9 mouse cellular contexts compared by ENCODE assay signal in genomic region chr9:108136930-108137462, GRCm38 (mm10). TPM values are rescaled to one million over a fixed set of nuclear protein-coding genes. Genes with fewer than 3 reads are reported as not detected.
DNase-seq lines count a peak whose midpoint lies in the region; ATAC-seq and TF ChIP-seq lines count a peak whose summit lies in the region.
"Had no signal": no experiment of that assay in that cellular context is flagged by ENCODE, and none has a peak within 500 bp of the region (broad histone marks: within the 10 kb centered on the region; RNA-seq: fewer than 3 reads in every experiment).

No protein-coding gene starts in this region.

- DNase-seq in lung, adult 2 months = no peak
- no peak for DNase-seq in urinary bladder, postnatal 4 days (ENCODE audit: low spot score in 2 of 2)
- DNase-seq in kidney, adult 18-20 months = no peak
- no peak for DNase-seq in kidney, postnatal 14 days

- no peak for TF ChIP-seq POLR2A in lung, adult 2 months (IDR thresholded peaks at IDR 0.05; ENCODE audit: borderline replicate concordance, extremely low read depth, low read depth, low read length)
- TF ChIP-seq POLR2A in cortical plate, adult 2 months (IDR thresholded peaks at IDR 0.05; ENCODE audit: extremely low read depth, insufficient read depth, low read length) = no peak

- no peaks in the 10 kb centered on the region for H3K9me3 ChIP-seq in lung, embryonic 16.5 days (ENCODE audit: control insufficient read depth, low read length)
- no peaks in the 10 kb centered on the region for H3K9me3 ChIP-seq in intestine, embryonic 16.5 days (ENCODE audit: control insufficient read depth, low read length)
- no peaks in the 10 kb centered on the region for H3K9me3 ChIP-seq in stomach, embryonic 15.5 days

- no peak overlapping the region for H3K9ac ChIP-seq in lung, embryonic 16.5 days (ENCODE audit: low read length)
- H3K9ac ChIP-seq in intestine, embryonic 16.5 days (ENCODE audit: low read depth, low read length) = no peak overlapping the region
- no peak overlapping the region for H3K9ac ChIP-seq in stomach, embryonic 15.5 days

- no peaks in the 10 kb centered on the region for H3K27me3 ChIP-seq in lung, embryonic 16.5 days (ENCODE audit: control insufficient read depth, insufficient read depth, low read depth, low read length)
- H3K27me3 ChIP-seq in intestine, embryonic 16.5 days (replicated peaks; ENCODE audit: control insufficient read depth, insufficient read depth, low read length) = no peaks in the 10 kb centered on the region; the same call in 1 of the 2 replicates
- H3K27me3 ChIP-seq in stomach, embryonic 15.5 days (replicated peaks) = no peaks in the 10 kb centered on the region

- H3K36me3 ChIP-seq in lung, embryonic 16.5 days (ENCODE audit: control insufficient read depth, insufficient read depth, low read length) = no peaks in the 10 kb centered on the region
- H3K36me3 ChIP-seq in intestine, embryonic 16.5 days (ENCODE audit: control insufficient read depth, insufficient read depth, low read length) = no peaks in the 10 kb centered on the region
- no peaks in the 10 kb centered on the region for H3K36me3 ChIP-seq in stomach, embryonic 15.5 days

- TF ChIP-seq CTCF in lung, adult 2 months (IDR thresholded peaks at IDR 0.05; ENCODE audit: insufficient read depth, low read length) = no peak
- TF ChIP-seq CTCF in cortical plate, adult 2 months (IDR thresholded peaks at IDR 0.05; ENCODE audit: extremely low read depth, insufficient read depth, low read length) = no peak

- peaks cover 8% of the 10 kb centered on the region; the same call in 1 of the 2 replicates for H3K4me1 ChIP-seq in lung, embryonic 16.5 days (replicated peaks; ENCODE audit: control insufficient read depth, insufficient read depth, low read length)
- no peaks in the 10 kb centered on the region for H3K4me1 ChIP-seq in lung, adult 2 months (ENCODE audit: control insufficient read depth, insufficient read depth, low read length)
- peaks cover 6% of the 10 kb centered on the region; the same call in 1 of the 2 replicates for H3K4me1 ChIP-seq in cortical plate, adult 2 months (ENCODE audit: control insufficient read depth, insufficient read depth, low read length)
- no peaks in the 10 kb centered on the region for H3K4me1 ChIP-seq in intestine, embryonic 16.5 days (ENCODE audit: control insufficient read depth, insufficient read depth, low read length)
- H3K4me1 ChIP-seq in stomach, embryonic 15.5 days = peaks cover 7% of the 10 kb centered on the region; the same call in 1 of the 2 replicates

- 68% methylated on average over 6 of the region's 6 CpGs for WGBS in lung, embryonic 16.5 days
- WGBS in lung, adult 2 months = 60% methylated on average over 6 of the region's 6 CpGs
- 75% methylated on average over 6 of the region's 6 CpGs for WGBS in intestine, embryonic 16.5 days
- WGBS in stomach, embryonic 15.5 days = 72% methylated on average over 6 of the region's 6 CpGs

- H3K4me3 ChIP-seq in lung, embryonic 16.5 days (ENCODE audit: low read length) = no peak overlapping the region
- H3K4me3 ChIP-seq in lung, adult 2 months (replicated peaks; ENCODE audit: extremely low read depth, low read depth, low read length) = no peak overlapping the region
- H3K4me3 ChIP-seq in cortical plate, adult 2 months (ENCODE audit: insufficient read depth, low read length) = no peak overlapping the region
- no peak overlapping the region for H3K4me3 ChIP-seq in intestine, embryonic 16.5 days (ENCODE audit: low read length)
- H3K4me3 ChIP-seq in stomach, embryonic 15.5 days (replicated peaks) = no peak overlapping the region

- 0 out of 2 replicates have a peak, but pooled peaks have one; percentile 26 for ATAC-seq in lung, embryonic 16.5 days (ENCODE audit: low read depth)
- no peak; the same call in 1 of the 2 replicates for ATAC-seq in intestine, embryonic 16.5 days
- no peak for ATAC-seq in stomach, embryonic 15.5 days (ENCODE audit: insufficient read depth, low FRiP score, low read depth)

- H3K4me2 ChIP-seq in lung, embryonic 16.5 days (ENCODE audit: low read depth, low read length) = no peak overlapping the region
- no peak overlapping the region for H3K4me2 ChIP-seq in intestine, embryonic 16.5 days (ENCODE audit: low read depth, low read length)
- no peak overlapping the region for H3K4me2 ChIP-seq in stomach, embryonic 15.5 days
- H3K4me2 ChIP-seq: midbrain, embryonic 11.5 days had no signal

- H3K27ac ChIP-seq in lung, embryonic 16.5 days (ENCODE audit: low read length) = no peak overlapping the region
- H3K27ac ChIP-seq in cortical plate, adult 2 months (ENCODE audit: insufficient read depth, low read length) = peak overlapping the region; percentile 93
- H3K27ac ChIP-seq in intestine, embryonic 16.5 days (ENCODE audit: low read length) = 0 out of 2 replicates have a peak overlapping the region, but pooled peaks have one; percentile 12
- 0 out of 2 replicates have a peak overlapping the region, but pooled peaks have one; percentile 26 for H3K27ac ChIP-seq in stomach, embryonic 15.5 days

RNA-seq across cellular contexts. Expression of gene Apeh, which starts 42.6 kb away (rescaled TPM):
- polyA plus RNA-seq in lung, embryonic 16.5 days (2015; fragmentation: Nextera tagmentation; extraction: Ambion mirVana) = 53.1 and 59.9 TPM in 2 replicates
- polyA plus RNA-seq in lung, adult 2 months (2012; rRNA removed) = 64.7 and 74.8 TPM in 2 replicates
- 26.1 TPM in 2 replicates for polyA plus RNA-seq in cortical plate, adult 2 months (2012; rRNA removed)
- 105 and 109 TPM in 2 replicates for polyA plus RNA-seq in intestine, embryonic 16.5 days (2015; fragmentation: Nextera tagmentation; extraction: Ambion mirVana)
- polyA plus RNA-seq in stomach, embryonic 15.5 days (2015; fragmentation: Nextera tagmentation; extraction: Ambion mirVana) = 73.7 and 76.1 TPM in 2 replicates

RNA-seq across cellular contexts. Expression of gene Bsn, which starts 53.2 kb away (rescaled TPM):
- 0.26 and 0.30 TPM in 2 replicates for polyA plus RNA-seq in lung, embryonic 16.5 days (2015; fragmentation: Nextera tagmentation; extraction: Ambion mirVana)
- polyA plus RNA-seq in lung, adult 2 months (2012; rRNA removed) = 0.74 and 0.95 TPM in 2 replicates
- 105 and 106 TPM in 2 replicates for polyA plus RNA-seq in cortical plate, adult 2 months (2012; rRNA removed)
- 5.4 TPM in 2 replicates for polyA plus RNA-seq in intestine, embryonic 16.5 days (2015; fragmentation: Nextera tagmentation; extraction: Ambion mirVana)
- 2.8 and 3.0 TPM in 2 replicates for polyA plus RNA-seq in stomach, embryonic 15.5 days (2015; fragmentation: Nextera tagmentation; extraction: Ambion mirVana)

RNA-seq across cellular contexts. Expression of gene Rnf123, which starts 53.9 kb away (rescaled TPM):
- 24.9 and 27.1 TPM in 2 replicates for polyA plus RNA-seq in lung, embryonic 16.5 days (2015; fragmentation: Nextera tagmentation; extraction: Ambion mirVana)
- polyA plus RNA-seq in lung, adult 2 months (2012; rRNA removed) = 78.6 and 88.0 TPM in 2 replicates
- 76.2 and 82.3 TPM in 2 replicates for polyA plus RNA-seq in cortical plate, adult 2 months (2012; rRNA removed)
- polyA plus RNA-seq in intestine, embryonic 16.5 days (2015; fragmentation: Nextera tagmentation; extraction: Ambion mirVana) = 20.3 and 22.3 TPM in 2 replicates
- polyA plus RNA-seq in stomach, embryonic 15.5 days (2015; fragmentation: Nextera tagmentation; extraction: Ambion mirVana) = 27.5 and 32.7 TPM in 2 replicates

RNA-seq across cellular contexts. Expression of gene Mst1, which starts 56.8 kb away (rescaled TPM):
- polyA plus RNA-seq in lung, embryonic 16.5 days (2015; fragmentation: Nextera tagmentation; extraction: Ambion mirVana) = 0.41 and 1.2 TPM in 2 replicates
- 1.5 and 2.5 TPM in 2 replicates for polyA plus RNA-seq in lung, adult 2 months (2012; rRNA removed)
- polyA plus RNA-seq in cortical plate, adult 2 months (2012; rRNA removed) = 0.10 TPM in 1 of 2 replicates, not detected in the other
- 1.8 and 2.0 TPM in 2 replicates for polyA plus RNA-seq in intestine, embryonic 16.5 days (2015; fragmentation: Nextera tagmentation; extraction: Ambion mirVana)
- 5.2 and 7.9 TPM in 2 replicates for polyA plus RNA-seq in stomach, embryonic 15.5 days (2015; fragmentation: Nextera tagmentation; extraction: Ambion mirVana)

Comparison
In these comparisons a context has a peak if more than half of its experiments do, and no peak if none do; other contexts are left out.
1. RNA of gene Bsn, which starts 53.2 kb away (polyA plus RNA-seq): 105 to 106 TPM in cortical plate, adult 2 months; 5.4 TPM in intestine, embryonic 16.5 days, 2.8 to 3.0 TPM in stomach, embryonic 15.5 days, 0.74 to 0.95 TPM in lung, adult 2 months and 0.26 to 0.30 TPM in lung, embryonic 16.5 days; every median in the first group is over 10 times any median in the second.